Mouse (Mus musculus) liver, postnatal 0 days (tissue): ENCODE measurements around the gene Itga2. TPM values are rescaled to one million over a fixed set of nuclear protein-coding genes. Genes with fewer than 3 reads are reported as not detected.
A peak's percentile ranks its signal among the peaks of the same experiment; 100 is the strongest.

ENCODE experiments used
- ATAC-seq: fragments of 200-750 bp; cut with Nextera tagmentation; 2 replicates; pipeline ENCODE4 v1.8.0; 2017; ENCODE audit warnings: mild to moderate bottlenecking, moderate library complexity
- DNase-seq: peaks from one replicate; pipeline ENCODE4 v3.0.0-alpha.2; 2016
- H3K27ac ChIP-seq: fragments of 300-500 bp; sonication (generic); 2 replicates; pipeline ENCODE4 v1.5.1; 2014; ENCODE audit warnings: antibody characterized with exemption, moderate library complexity, mild to moderate bottlenecking, low read depth
- H3K27me3 ChIP-seq: fragments of 300-500 bp; sonication (generic); 2 replicates; pipeline ENCODE4 v1.6.1; 2014; ENCODE audit warnings: low read length, control low read depth, mixed read lengths; ENCODE audit not compliant: insufficient read depth
- H3K36me3 ChIP-seq: fragments of 300-500 bp; sonication (generic); replicated peaks from 2 replicates; pipeline ENCODE4 v1.6.1; 2014; ENCODE audit warnings: mild to moderate bottlenecking, control low read depth, low read length, moderate library complexity, mixed read lengths; ENCODE audit not compliant: insufficient read depth
- H3K4me1 ChIP-seq: fragments of 300-500 bp; sonication (generic); 2 replicates; pipeline ENCODE4 v1.6.1; 2014; ENCODE audit warnings: antibody characterized with exemption, mild to moderate bottlenecking, control low read depth; ENCODE audit not compliant: insufficient read depth
- H3K4me2 ChIP-seq: fragments of 300-500 bp; sonication (generic); 2 replicates; pipeline ENCODE4 v1.6.1; 2014; ENCODE audit warnings: low read depth, mild to moderate bottlenecking, low read length, moderate library complexity, mixed read lengths
- H3K4me3 ChIP-seq: fragments of 300-500 bp; sonication (generic); 2 replicates; pipeline ENCODE4 v1.5.1; 2014; ENCODE audit warnings: low read depth, low read length
- H3K9ac ChIP-seq: fragments of 300-500 bp; sonication (generic); replicated peaks from 2 replicates; pipeline ENCODE4 v1.6.1; 2014; ENCODE audit warnings: mild to moderate bottlenecking, moderate library complexity
- H3K9me3 ChIP-seq: fragments of 300-500 bp; sonication (generic); 2 replicates; pipeline ENCODE4 v1.6.1; 2016; ENCODE audit warnings: mild to moderate bottlenecking, control low read depth, low read length, mixed read lengths
- CTCF ChIP-seq: sonication (generic); IDR thresholded peaks from 2 replicates; pipeline ENCODE4 v1.5.1; 2016; ENCODE audit warnings: antibody characterized with exemption, low read depth
- EP300 ChIP-seq: IDR thresholded peaks from 2 replicates; pipeline ENCODE4 v1.6.1; 2016; ENCODE audit warnings: antibody characterized with exemption, low read depth, mild to moderate bottlenecking
- WGBS: fragments of 180-500 bp; shearing (Covaris S2); extraction: QIAGEN DNeasy Blood & Tissue Kit; methylation state at CpG from one replicate; pipeline ENCODE4 v1.1.7; 2014; ENCODE audit not compliant: insufficient replicate concordance; 5-methylcytosine and 5-hydroxymethylcytosine counted together
- polyA plus RNA-seq: library from polyadenylated mRNA; unstranded; fragments of >200 nt; fragmentation: Nextera tagmentation; extraction: Ambion mirVana; gene quantifications from 2 replicates; pipeline ENCODE4 v1.2.1, GENCODE M21; 2015

Itga2 gene
- polyA plus RNA-seq, 1 experiment from 2014 or later, result 0.79 TPM

DNA sequence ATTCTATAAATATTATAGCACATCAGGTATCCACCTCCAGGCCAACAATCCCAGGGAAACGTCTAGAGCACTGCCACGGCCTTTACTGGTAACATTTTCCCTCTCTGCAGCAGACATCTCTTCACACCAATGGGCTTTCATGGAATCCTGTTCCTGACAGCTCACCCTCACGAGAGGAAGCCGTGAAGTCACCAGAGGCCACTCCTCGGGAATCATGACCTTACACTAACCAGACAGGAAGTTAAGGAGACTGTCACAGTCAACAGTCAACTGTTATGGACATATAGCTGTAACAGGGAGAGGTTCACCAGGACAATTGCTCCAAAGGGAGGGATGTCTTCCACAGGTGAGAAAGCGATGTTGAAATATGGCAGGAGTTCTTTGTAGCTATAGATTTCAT is 40.2 kb downstream of the Itga2 start:
- ATAC-seq (no peak), DNase-seq (no peak)
- Histone ChIP-seq H3K9me3 (no peaks in the 10 kb centered on the region), H3K27me3 (no peaks in the 10 kb centered on the region), H3K9ac (no peak overlapping the region), H3K27ac (no peak overlapping the region), H3K4me1 (no peaks in the 10 kb centered on the region; the same call in 1 of the 2 replicates), H3K4me3 (no peak overlapping the region), H3K4me2 (no peak overlapping the region), H3K36me3 (no peaks in the 10 kb centered on the region)
- WGBS, result 71% methylated on average over 6 of the region's 6 CpGs
- TF ChIP-seq CTCF (no peak), EP300 (no peak)

DNA sequence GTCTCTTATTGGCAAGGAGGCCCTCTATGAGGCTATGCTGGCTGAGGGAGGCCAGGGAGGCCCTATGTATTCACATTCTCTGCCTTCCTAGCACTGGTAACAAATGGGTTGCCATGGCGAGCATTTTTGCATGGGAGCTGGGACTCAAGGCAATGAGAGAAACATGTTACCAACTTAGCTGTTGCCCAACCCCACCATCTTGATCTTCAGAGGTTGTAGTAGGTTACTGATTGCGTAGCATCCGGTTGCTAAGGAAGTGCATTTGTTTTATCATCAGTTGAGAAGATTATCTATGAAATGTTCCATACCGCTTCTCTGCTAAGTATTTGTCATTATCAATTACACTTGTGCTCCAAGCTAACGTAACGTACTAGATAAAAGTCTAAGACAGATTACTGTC is 44.2 kb downstream of the Itga2 start:
- 72% methylated on average over 6 of the region's 6 CpGs for whole genome bisulfite sequencing
- H3K4me1 ChIP-seq, result no peaks in the 10 kb centered on the region; the same call in 1 of the 2 replicates
- no peak for DNase-seq
- no peak overlapping the region for H3K4me3 ChIP-seq
- H3K9ac ChIP-seq, result no peak overlapping the region
- no peak overlapping the region for H3K4me2 ChIP-seq
- no peaks in the 10 kb centered on the region for H3K36me3 ChIP-seq
- H3K9me3 ChIP-seq, result no peaks in the 10 kb centered on the region
- TF ChIP-seq EP300, result no peak
- no peak for TF ChIP-seq CTCF
- no peak overlapping the region for H3K27ac ChIP-seq
- no peaks in the 10 kb centered on the region for H3K27me3 ChIP-seq
- no peak for ATAC-seq

DNA sequence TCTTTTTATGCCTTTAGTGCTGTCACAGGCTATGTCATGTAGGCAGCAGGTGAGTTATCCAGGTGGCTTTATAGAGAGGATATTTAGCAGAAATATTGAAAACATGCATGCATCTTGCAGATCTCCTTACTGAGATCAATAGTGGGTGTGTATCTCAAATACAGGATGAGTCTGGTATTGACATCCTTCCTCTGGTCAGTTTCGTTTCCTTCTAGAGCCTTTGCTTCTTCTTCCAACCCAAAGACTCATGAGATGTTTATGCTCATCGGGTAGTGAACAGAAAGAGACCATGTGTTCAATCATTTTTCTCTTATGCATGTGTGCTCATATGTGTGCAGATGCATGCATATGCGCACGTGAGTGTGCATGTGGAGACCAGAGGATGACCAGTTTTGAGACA is 44.6 kb downstream of the Itga2 start:
- no peaks in the 10 kb centered on the region for H3K9me3 ChIP-seq
- H3K4me3 ChIP-seq, result no peak overlapping the region
- WGBS, result 54% methylated on average over 4 of the region's 4 CpGs
- ATAC-seq (no peak), DNase-seq (no peak)
- no peaks in the 10 kb centered on the region for H3K36me3 ChIP-seq
- no peak overlapping the region for H3K9ac ChIP-seq
- no peak overlapping the region for H3K27ac ChIP-seq
- no peak overlapping the region for H3K4me2 ChIP-seq
- TF ChIP-seq CTCF, result no peak
- no peak for TF ChIP-seq EP300
- H3K4me1 ChIP-seq, result no peaks in the 10 kb centered on the region; the same call in 1 of the 2 replicates
- no peaks in the 10 kb centered on the region for H3K27me3 ChIP-seq

DNA sequence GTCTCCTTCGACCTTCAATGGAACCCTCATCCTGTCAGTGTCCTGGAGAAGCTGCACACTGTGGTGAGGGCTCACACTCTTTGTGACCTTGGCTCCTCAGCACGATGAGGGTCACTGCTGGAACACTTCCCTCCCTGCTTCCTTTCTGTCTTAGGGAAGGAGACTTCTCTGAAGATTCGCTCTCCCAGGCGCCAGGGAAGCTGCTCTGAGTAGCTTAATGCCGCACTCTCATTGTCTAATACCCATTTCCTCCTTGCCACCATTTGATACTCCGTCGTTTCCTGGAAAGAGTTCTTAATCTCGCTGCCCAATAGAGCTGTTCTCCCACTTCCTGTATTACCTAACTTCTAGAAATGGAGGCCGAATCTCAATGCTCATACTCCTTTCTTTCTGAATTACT is 46.7 kb downstream of the Itga2 start:
- DNase-seq, result no peak
- TF ChIP-seq EP300 (peak; percentile 14; the same call in 1 of the 2 replicates), CTCF (no peak)
- Histone ChIP-seq H3K4me3 (no peak overlapping the region), H3K9me3 (no peaks in the 10 kb centered on the region), H3K4me1 (no peaks in the 10 kb centered on the region; the same call in 1 of the 2 replicates), H3K9ac (no peak overlapping the region), H3K4me2 (no peak overlapping the region), H3K27ac (no peak overlapping the region), H3K27me3 (no peaks in the 10 kb centered on the region), H3K36me3 (no peaks in the 10 kb centered on the region)
- ATAC-seq, result peak; percentile 25
- 37% methylated on average over 9 of the region's 9 CpGs for WGBS

DNA sequence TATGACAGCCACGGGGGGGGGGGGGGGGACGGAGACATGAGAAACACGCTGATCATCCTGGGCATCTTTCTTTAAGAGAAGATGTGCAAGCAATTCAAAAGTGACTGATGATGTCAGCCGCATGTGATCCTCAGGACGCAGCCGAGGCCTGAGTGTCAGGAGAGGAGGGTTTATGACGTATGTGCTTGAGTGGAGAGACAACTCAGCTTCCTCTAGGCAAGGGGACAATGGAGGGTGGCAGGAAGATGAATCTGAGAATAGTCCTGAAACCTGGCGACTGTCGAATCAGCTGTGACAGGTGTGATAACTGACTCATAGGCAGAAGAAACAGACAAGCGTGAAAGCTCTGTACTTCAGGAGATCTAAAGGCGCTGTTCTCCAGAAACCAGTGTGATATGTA is 53.2 kb downstream of the Itga2 start:
- Histone ChIP-seq H3K4me3 (no peak overlapping the region), H3K4me1 (no peaks in the 10 kb centered on the region), H3K27ac (no peak overlapping the region), H3K36me3 (no peaks in the 10 kb centered on the region), H3K9me3 (no peaks in the 10 kb centered on the region), H3K27me3 (no peaks in the 10 kb centered on the region), H3K4me2 (no peak overlapping the region), H3K9ac (no peak overlapping the region)
- TF ChIP-seq EP300 (no peak), CTCF (no peak)
- WGBS, result 82% methylated on average over 11 of the region's 11 CpGs
- no peak for ATAC-seq
- DNase-seq, result no peak

DNA sequence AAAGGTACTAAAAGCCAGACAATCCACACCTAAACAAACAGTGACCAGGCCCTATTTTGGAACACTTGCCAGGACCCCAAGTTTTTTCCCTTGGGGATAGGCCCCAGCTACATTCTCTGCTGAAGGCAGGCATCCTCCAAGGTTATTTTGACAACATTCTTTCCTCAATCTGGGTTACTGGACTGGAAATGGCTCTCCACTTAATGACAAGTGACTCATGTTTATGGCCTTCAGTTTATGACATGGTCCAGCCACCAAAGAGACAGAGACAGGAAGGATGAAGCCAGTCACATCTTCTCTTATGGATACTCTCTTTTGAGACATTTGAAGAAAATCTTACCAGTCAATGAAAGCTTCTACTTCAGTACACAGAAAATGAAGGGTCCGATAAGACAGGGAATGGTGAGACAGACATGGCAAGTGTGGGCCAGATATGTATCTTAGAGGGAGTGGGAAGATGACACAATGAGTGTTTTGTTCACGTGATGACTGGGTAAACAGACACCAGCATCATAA is 55.8 kb downstream of the Itga2 start:
- TF ChIP-seq CTCF, result no peak
- TF ChIP-seq EP300, result no peak
- no peak overlapping the region for H3K9ac ChIP-seq
- H3K4me1 ChIP-seq, result no peaks in the 10 kb centered on the region
- ATAC-seq, result no peak
- H3K36me3 ChIP-seq, result no peaks in the 10 kb centered on the region
- 72% methylated on average over 2 of the region's 2 CpGs for WGBS
- DNase-seq, result no peak
- H3K4me3 ChIP-seq, result no peak overlapping the region
- H3K27ac ChIP-seq, result no peak overlapping the region
- H3K27me3 ChIP-seq, result no peaks in the 10 kb centered on the region
- H3K4me2 ChIP-seq, result no peak overlapping the region
- no peaks in the 10 kb centered on the region for H3K9me3 ChIP-seq

GRCm38 (mm10) chr13:114874738-114875137 is 57.2 kb downstream of the Itga2 start:
- 88% methylated on average over 6 of the region's 6 CpGs for WGBS
- ATAC-seq, result no peak
- DNase-seq, result no peak
- Histone ChIP-seq H3K36me3 (no peaks in the 10 kb centered on the region), H3K4me3 (no peak overlapping the region), H3K27me3 (no peaks in the 10 kb centered on the region), H3K4me1 (no peaks in the 10 kb centered on the region), H3K4me2 (no peak overlapping the region), H3K9ac (no peak overlapping the region), H3K27ac (no peak overlapping the region), H3K9me3 (no peaks in the 10 kb centered on the region)
- no peak for TF ChIP-seq CTCF
- no peak for TF ChIP-seq EP300
